Mouse (Mus musculus): Measurements from ENCODE around the gene Cyb561a3.
"Not testable (repeated sequence)": the region's sequence is repeated elsewhere in the genome, so short reads cannot be mapped to it uniquely, and the experiment has no call there.

Cyb561a3 gene

DNA sequence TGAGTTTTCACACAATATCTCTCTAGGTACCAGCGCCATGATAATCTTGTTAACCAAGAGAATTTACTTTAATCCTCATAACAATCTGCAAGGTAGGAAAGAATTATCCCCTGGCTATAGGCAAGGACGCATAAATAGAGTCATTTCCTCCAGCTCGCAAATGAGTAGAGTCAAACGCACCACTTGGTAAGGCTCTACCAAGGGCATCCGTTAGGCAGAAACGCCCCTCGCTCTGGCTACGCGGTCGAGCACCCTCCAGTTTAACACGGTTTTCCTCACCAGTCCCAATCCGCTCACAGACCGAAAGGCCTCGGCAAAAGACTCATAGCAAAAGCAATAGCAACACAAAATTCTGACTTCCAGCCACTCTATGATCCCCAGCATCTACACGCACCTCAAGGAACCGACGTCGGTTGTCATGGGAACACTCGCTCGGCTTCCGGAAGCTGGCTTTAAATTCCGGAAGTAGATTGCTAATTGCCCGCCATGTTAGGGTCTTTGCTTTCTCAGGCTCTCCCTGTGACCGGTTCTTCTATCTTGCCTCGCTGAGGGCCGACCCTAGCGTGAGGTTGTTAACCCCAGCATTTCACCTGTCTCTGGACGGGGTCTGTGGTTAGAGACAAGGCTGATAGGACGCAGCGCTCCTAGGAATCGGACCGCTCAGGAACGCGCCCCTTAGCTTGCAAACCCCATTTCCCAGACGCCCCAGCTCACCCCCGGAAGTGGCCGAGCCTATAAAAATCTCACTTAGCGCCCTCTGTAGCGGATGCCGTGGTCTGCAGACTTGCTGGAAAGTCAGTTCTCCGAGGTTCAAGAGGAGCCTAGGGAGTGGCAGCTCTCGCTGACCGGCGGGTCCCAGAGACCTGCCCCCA lies at the start of gene Cyb561a3, which contains the start of gene Tmem138:
Gene Cyb561a3 (plus strand): TSS at position 483 of the 872 bp plus-strand sequence.
Gene Tmem138 (minus strand): TSS at position 673 of the 872 bp plus-strand sequence.
- DNase-seq (ENCODE audit: low spot score in 2 of 2): peak; percentile 82 to 90

DNA sequence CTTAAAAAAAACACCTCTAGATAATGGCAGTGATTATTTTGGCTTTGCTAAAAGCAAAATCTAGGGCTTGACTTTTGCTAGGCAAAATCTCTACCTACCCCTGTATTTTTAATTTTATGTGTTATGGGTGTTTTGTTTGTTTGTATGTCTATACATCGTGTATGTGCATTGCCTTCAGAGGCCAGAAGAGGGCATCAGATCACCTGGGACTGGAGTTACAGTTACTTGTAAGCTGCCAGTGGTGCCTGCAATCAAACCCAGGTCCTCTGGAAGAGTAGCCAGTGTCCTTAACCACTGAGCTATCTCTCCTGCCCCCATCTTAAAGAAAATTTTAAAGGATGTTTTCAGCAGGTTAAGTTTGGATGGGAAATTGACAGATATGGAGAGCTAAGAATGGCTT lies 46.9 kb upstream of the Cyb561a3 start:
- no peak for DNase-seq (ENCODE audit: low spot score in 2 of 2)

- DNase-seq (ENCODE audit: low spot score in 2 of 2): no peak
Measured at GRCm38 (mm10) chr19:10539454-10539853, 37.5 kb upstream of the Cyb561a3 start.

DNA sequence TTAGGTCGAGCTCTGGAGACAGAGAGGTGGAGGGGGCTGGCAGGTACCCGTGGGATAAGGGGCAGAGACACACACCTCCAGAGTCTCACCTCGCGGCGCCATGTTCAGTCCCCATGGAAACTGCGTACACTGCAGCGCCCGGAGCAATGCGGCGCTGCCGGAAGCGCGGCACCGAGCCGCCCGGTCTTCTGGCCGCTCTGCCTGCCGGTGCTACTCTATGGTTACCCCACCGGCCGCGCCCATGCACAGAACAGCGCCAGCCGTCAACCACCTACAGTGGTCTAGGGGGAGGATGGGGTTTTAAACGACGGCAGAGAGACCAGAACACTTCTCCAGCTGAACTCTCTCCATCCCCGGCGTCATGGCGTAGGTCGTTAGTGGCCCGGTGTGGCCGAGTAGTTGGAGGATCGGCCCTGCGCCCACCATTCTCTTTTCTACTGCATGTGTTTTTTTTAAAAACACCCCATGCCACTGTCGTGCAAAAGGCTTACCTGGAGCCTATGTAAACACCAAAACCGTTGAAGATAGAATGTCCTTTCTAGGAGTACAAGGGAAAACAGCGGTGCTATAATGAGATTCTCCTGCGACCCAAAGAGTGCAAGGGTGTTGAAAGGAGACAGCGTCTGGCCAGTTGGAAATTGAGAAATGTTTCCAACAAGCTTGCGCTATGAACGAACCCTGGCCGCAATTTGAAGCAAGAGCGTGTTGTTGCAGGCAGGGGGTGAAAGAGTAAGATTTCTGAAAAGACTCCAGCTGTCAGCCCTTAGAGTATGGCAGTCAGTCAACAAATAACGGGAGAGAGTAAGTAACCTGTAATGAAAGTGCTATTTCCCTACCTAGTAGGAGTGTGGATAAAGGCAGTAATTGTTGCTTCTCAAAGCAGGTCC lies 21.1 kb upstream of the Cyb561a3 start, which contains the start of gene Tmem216:
Gene Tmem216 (minus strand): TSS at position 615 of the 887 bp plus-strand sequence.
- DNase-seq (ENCODE audit: low spot score in 2 of 2): peak; percentile 69 to 83

DNA sequence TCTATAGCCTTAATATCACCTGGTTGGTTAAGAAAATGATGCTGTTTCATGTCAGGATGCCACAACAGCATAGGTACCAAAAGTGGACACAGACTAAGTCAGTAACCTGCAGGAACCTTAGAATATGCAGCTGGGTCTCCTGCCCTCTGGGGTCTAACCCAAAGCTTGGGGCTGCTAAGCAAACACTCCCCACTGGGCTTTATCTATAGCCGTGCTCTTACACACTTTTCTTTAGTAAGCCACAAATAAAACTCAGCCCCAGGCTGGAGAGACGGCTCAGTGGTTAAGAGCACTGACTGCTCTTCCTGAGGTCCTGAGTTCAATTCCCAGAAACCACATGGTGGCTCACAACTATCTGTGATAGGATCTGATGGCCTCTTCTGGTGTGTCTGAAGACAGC lies 20.0 kb upstream of the Cyb561a3 start:
- no peak for DNase-seq (ENCODE audit: low spot score in 2 of 2)

- DNase-seq (ENCODE audit: low spot score in 2 of 2): no peak
Measured at GRCm38 (mm10) chr19:10557430-10557829, 19.5 kb upstream of the Cyb561a3 start.

GRCm38 (mm10) chr19:10557837-10558375 lies 19.1 kb upstream of the Cyb561a3 start:
- not testable (repeated sequence) for DNase-seq (ENCODE audit: low spot score in 2 of 2)

DNA sequence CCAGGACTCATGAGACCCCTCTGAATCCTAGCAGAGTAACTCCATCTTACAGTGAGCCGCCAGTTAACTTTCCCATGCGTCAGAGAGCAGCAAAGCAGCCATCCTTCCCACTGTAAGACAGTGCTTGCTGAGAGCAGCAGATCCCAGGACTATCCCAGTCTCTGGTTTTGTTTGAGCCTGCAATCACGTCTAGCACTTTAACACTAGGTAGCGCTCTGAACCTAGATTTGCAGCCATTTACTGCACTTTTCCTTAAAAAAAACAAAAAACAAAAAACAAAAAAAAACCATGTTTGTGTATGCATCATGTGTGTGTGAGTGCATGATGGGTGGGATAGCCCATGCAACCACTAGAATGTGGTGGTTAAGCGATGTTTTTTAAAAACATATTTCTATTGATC lies 16.9 kb upstream of the Cyb561a3 start:
- DNase-seq (ENCODE audit: low spot score in 2 of 2): no peak

DNA sequence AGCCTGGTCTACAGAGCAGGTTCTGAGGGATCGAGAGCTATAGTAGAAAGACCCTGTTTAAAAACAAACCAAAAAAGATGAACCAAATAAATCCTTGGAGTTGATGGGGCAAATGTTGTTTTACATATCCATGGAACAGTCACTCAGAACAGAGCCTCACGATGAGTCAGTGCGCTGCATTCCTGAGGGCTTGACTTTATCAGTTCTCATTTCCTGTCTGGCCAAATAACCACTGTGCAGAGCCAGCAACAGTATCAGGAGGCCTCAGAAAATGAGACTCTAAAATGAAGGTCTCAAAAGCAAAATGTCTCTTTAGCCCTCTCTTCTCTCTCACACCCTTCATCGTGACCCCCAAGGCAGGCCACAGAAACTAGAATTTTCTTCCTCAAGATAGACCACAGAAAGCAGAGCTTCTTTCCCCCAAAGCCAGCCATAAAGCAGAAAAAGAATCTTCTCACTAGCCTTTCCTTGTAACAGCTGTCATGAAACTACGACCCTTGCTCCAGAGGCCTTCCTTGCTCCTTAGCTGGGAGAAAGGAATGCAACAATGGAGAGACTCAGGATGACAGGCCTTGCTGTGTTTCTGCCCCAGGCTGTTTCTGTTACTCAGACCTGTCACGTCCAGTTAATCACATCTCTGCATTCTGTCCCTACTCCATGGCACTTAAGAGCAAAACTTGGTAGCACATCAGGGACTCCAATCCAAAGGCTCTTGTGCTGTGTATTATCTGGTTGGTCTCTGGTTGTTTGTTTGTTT lies 15.2 kb upstream of the Cyb561a3 start:
- no peak for DNase-seq (ENCODE audit: low spot score in 2 of 2)

DNA sequence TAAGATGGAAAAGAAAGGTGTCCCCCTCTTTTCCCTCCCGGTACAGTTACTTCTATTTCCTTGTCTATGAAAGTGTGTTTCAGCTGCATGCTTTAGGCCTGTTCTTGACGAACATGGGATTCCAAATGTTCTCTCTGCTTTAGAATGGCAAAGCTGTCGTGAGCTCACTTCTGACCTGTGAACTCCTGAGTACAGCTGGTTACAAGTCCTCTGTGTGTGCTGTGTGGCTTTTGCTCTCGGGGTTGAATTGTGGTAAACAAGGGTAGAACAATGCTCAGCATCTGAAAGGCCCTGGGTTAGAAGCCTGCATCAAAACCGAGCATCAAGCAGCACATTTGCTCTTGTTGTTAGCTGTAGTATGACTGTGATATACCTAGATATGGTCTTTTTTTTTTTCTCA lies 14.6 kb upstream of the Cyb561a3 start:
- DNase-seq (ENCODE audit: low spot score in 2 of 2): no peak

DNA sequence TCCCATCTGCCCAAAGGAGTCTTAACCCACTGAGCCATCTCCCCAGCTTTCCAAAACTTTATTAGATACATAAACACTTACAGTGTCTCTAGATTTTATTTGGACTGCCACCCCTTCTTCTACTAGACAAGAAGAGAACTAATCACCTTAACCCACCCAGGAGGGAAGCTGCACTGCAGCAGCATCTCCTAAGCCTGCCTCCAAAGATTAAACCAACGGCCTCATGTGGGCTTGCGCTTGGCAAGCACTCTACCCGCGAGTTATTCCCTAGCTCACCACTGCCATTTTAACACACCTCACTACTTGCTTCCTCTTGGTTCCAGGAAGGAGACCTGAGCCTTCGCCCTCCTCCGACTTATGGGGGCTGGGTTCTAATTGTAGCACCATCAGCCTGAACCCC lies 12.7 kb upstream of the Cyb561a3 start:
- DNase-seq (ENCODE audit: low spot score in 2 of 2): no peak

- DNase-seq (ENCODE audit: low spot score in 2 of 2): no peak
Measured at GRCm38 (mm10) chr19:10565217-10565616, 11.8 kb upstream of the Cyb561a3 start.

DNA sequence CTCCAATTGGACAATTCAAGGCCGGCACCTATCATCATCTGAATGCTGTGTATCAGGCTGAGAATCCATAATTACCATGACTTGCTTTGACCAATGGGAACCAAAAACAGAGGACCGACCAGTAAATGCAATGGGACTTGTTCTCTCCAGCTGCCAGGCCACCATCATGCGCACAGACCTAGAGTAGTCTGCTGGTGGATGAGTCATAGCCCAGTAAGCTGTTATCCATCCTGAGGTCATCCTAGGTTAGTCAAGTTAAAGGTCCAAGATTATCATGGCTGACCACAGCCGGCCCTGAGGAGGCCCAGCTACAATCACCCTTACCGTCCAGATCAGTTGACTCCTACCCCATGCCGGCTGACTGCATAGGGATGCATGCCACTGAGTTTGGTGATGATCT lies 7.3 kb upstream of the Cyb561a3 start:
- DNase-seq (ENCODE audit: low spot score in 2 of 2): no peak

GRCm38 (mm10) chr19:10580102-10580501 lies 3.1 kb downstream of the Cyb561a3 start:
- no peak for DNase-seq (ENCODE audit: low spot score in 2 of 2)

DNA sequence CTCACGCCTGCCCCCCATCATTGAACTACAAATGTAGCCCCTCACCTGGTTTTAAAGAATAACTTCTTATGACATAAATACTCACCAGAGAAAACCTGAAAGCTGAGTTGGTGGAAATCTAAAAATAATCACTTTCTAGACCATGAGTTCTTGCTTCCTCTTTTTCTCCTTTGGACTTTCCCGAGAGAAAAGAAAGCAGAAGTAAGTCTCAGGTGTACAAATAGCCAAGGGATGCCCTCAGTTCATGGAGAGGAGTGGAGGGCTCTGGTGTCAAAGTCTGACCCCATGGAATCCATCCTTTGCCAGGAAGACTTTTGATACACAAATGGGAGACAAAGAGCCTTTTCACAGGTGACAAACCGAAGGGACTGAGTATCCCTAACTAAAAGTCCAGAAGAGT lies 3.8 kb downstream of the Cyb561a3 start:
- DNase-seq (ENCODE audit: low spot score in 2 of 2): no peak

- DNase-seq (ENCODE audit: low spot score in 2 of 2): no peak
Measured at GRCm38 (mm10) chr19:10581984-10582383, 5.0 kb downstream of the Cyb561a3 start.

GRCm38 (mm10) chr19:10583550-10584146 lies 6.7 kb downstream of the Cyb561a3 start:
- DNase-seq (ENCODE audit: low spot score in 2 of 2): no peak

- no peak for DNase-seq (ENCODE audit: low spot score in 2 of 2)
Measured at GRCm38 (mm10) chr19:10585112-10585511, 8.1 kb downstream of the Cyb561a3 start.

GRCm38 (mm10) chr19:10587231-10587630 lies 10.3 kb downstream of the Cyb561a3 start:
- no peak for DNase-seq (ENCODE audit: low spot score in 2 of 2)

- no peak for DNase-seq (ENCODE audit: low spot score in 2 of 2)
Measured at GRCm38 (mm10) chr19:10589127-10589857, 12.3 kb downstream of the Cyb561a3 start.

Data from frontal cortex, postnatal 10 days (tissue).